Mouse (Mus musculus): ENCODE results near the gene Cep152.
A peak's percentile ranks its signal among the peaks of the same experiment; 100 is the strongest.

The Cep152 gene

GRCm38 (mm10) chr2:125558634-125559589, 66.0 kb downstream of the Cep152 start:
- DNase-seq (ENCODE audit: extremely low spot score, low spot score) = no peak

GRCm38 (mm10) chr2:125555830-125556229, 69.1 kb downstream of the Cep152 start:
- DNase-seq (ENCODE audit: extremely low spot score, low spot score) = no peak

GRCm38 (mm10) chr2:125548806-125549578, 75.9 kb downstream of the Cep152 start:
- DNase-seq (ENCODE audit: extremely low spot score, low spot score) = no peak

- no peak for DNase-seq (ENCODE audit: extremely low spot score, low spot score)
Observed at GRCm38 (mm10) chr2:125544986-125545385, 79.9 kb downstream of the Cep152 start.

- DNase-seq (ENCODE audit: extremely low spot score, low spot score) = no peak
Observed at GRCm38 (mm10) chr2:125543646-125544045, 81.3 kb downstream of the Cep152 start.

- no peak for DNase-seq (ENCODE audit: extremely low spot score, low spot score)
Observed at GRCm38 (mm10) chr2:125541451-125541850, 83.5 kb downstream of the Cep152 start.

- DNase-seq (ENCODE audit: extremely low spot score, low spot score) = no peak
Observed at GRCm38 (mm10) chr2:125540579-125540978, 84.3 kb downstream of the Cep152 start.

- no peak for DNase-seq (ENCODE audit: extremely low spot score, low spot score)
Observed at GRCm38 (mm10) chr2:125539640-125540039, 85.3 kb downstream of the Cep152 start.

GRCm38 (mm10) chr2:125530665-125531064, 94.2 kb downstream of the Cep152 start:
- no peak for DNase-seq (ENCODE audit: extremely low spot score, low spot score)

GRCm38 (mm10) chr2:125526566-125526965, 98.3 kb downstream of the Cep152 start:
- no peak for DNase-seq (ENCODE audit: extremely low spot score, low spot score)

- DNase-seq (ENCODE audit: extremely low spot score, low spot score) = no peak
Observed at GRCm38 (mm10) chr2:125525484-125525883, 99.4 kb downstream of the Cep152 start.

GRCm38 (mm10) chr2:125516594-125516993, 108.3 kb downstream of the Cep152 start:
- DNase-seq (ENCODE audit: extremely low spot score, low spot score) = peak; percentile 60

GRCm38 (mm10) chr2:125515291-125516057, 109.4 kb downstream of the Cep152 start:
- no peak for DNase-seq (ENCODE audit: extremely low spot score, low spot score)

GRCm38 (mm10) chr2:125514391-125514790, 110.5 kb downstream of the Cep152 start:
- DNase-seq (ENCODE audit: extremely low spot score, low spot score) = no peak

Data from neural tube, embryonic 10.5 days (tissue).